Mouse (Mus musculus) thymus, postnatal 0 days (tissue): ENCODE data around the gene Olfr846. TPM values are rescaled to one million over a fixed set of nuclear protein-coding genes. Genes with fewer than 3 reads are reported as not detected.

Source experiments
- DNase-seq: peaks from one replicate; pipeline ENCODE4 v3.0.0-alpha.2; 2015; ENCODE audit warnings: low spot score
- polyA plus RNA-seq: library from polyadenylated mRNA; unstranded; fragments of >200 nt; fragmentation: Nextera tagmentation; extraction: Ambion mirVana; gene quantifications from 2 replicates; pipeline ENCODE4 v1.2.1, GENCODE M21; 2015

The Olfr846 gene
- polyA plus RNA-seq = not detected in 2 replicates

GRCm38 (mm10) chr9:19363905-19364304 lies at the start of gene Olfr846:
TSS of gene Olfr846 (minus strand) at chr9:19364005.
- DNase-seq = no peak

GRCm38 (mm10) chr9:19378569-19378968 lies 14.8 kb upstream of the Olfr846 start, which contains the start of gene Olfr847:
TSS of gene Olfr847 (minus strand) at chr9:19378669.
- no peak for DNase-seq

- no peak for DNase-seq
Measured at GRCm38 (mm10) chr9:19336157-19336556, 27.6 kb downstream of the Olfr846 start, which contains the start of gene Olfr845. TSS of gene Olfr845 (plus strand) at chr9:19336457.

- DNase-seq = no peak
Measured at GRCm38 (mm10) chr9:19316047-19316446, 47.8 kb downstream of the Olfr846 start, which contains the start of gene Olfr844. TSS of gene Olfr844 (plus strand) at chr9:19316347.

Other genes with a start within 250 kb of the Olfr846 start
- gene Olfr836, start 243.6 kb downstream of the Olfr846 start, polyA plus RNA-seq = not detected in 2 replicates
- not detected in 2 replicates for gene Olfr837, start 227.7 kb downstream of the Olfr846 start, polyA plus RNA-seq
- not detected in 2 replicates for gene Olfr839-ps1, start 186.7 kb downstream of the Olfr846 start, polyA plus RNA-seq
- gene Olfr843, start 112.0 kb downstream of the Olfr846 start, polyA plus RNA-seq = not detected in 2 replicates
- gene Olfr844, start 47.7 kb downstream of the Olfr846 start, polyA plus RNA-seq = not detected in 2 replicates
- not detected in 2 replicates for gene Olfr845, start 27.5 kb downstream of the Olfr846 start, polyA plus RNA-seq
- not detected in 2 replicates for gene Olfr847, start 14.7 kb upstream of the Olfr846 start, polyA plus RNA-seq
- not detected in 2 replicates for gene Olfr849, start 76.3 kb upstream of the Olfr846 start, polyA plus RNA-seq
- gene Olfr850, start 114.2 kb upstream of the Olfr846 start, polyA plus RNA-seq = not detected in 2 replicates
- gene Olfr851, start 129.3 kb upstream of the Olfr846 start, polyA plus RNA-seq = not detected in 2 replicates
- gene Olfr853, start 177.1 kb upstream of the Olfr846 start, polyA plus RNA-seq = not detected in 2 replicates
- not detected in 2 replicates for gene Olfr854, start 203.4 kb upstream of the Olfr846 start, polyA plus RNA-seq
- not detected in 2 replicates for gene Olfr855, start 218.6 kb upstream of the Olfr846 start, polyA plus RNA-seq